Comparison of ENCODE assay signal across 8 mouse cellular contexts in the genomic region with DNA sequence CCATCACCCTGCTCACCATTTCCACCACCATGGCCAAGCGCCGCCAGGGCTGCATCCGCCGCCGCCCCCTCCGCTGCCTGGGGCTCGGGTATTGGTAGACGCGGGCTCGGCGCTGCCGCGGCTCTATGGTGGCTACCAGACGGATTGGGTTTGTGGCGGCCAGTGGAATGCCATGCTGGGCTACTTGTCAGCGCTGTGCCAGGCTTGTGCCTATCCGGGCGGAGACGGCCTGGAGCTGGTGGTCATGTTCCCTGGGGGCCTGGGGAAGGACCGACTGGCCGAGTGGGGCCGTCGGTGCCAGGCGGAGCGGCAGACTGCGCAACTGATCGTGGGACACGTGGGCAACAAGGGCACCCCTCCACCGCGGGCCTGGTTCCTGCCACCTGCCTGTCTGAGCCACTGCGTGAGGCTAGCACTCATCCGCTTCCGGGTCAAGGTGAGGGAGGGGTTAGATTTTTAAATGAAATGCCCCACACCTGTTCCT. TPM values are rescaled to one million over a fixed set of nuclear protein-coding genes. Genes with fewer than 3 reads are reported as not detected.
DNase-seq lines count a peak whose midpoint lies in the region; ATAC-seq and TF ChIP-seq lines count a peak whose summit lies in the region.

No protein-coding gene starts in this region.

- peak overlapping the region; percentile 76 for H3K9ac ChIP-seq in heart, embryonic 14.5 days (ENCODE audit: low read length)
- peak overlapping the region; percentile 66 for H3K9ac ChIP-seq in liver, embryonic 15.5 days
- peak overlapping the region; percentile 60 for H3K9ac ChIP-seq in neural tube, embryonic 12.5 days
- H3K9ac ChIP-seq in stomach, postnatal 0 days (ENCODE audit: low read length): peak overlapping the region; percentile 61

- ATAC-seq in erythroid progenitor cell, adult 5-6 weeks (replicated peaks; ENCODE audit: low FRiP score, poor library complexity, severe bottlenecking): peak; percentile 69
- ATAC-seq in heart, embryonic 14.5 days (ENCODE audit: insufficient number of reproducible peaks, insufficient read depth, low FRiP score, low read depth): no peak; the same call in none of the 2 replicates
- peak; percentile 38 for ATAC-seq in liver, embryonic 15.5 days (ENCODE audit: insufficient read depth)
- ATAC-seq in neural tube, embryonic 12.5 days (ENCODE audit: low FRiP score, low read depth): peak; percentile 62
- peak; percentile 79 for ATAC-seq in stomach, postnatal 0 days (ENCODE audit: low FRiP score, low TSS enrichment)

- H3K36me3 ChIP-seq in E14TG2a.4 (ENCODE audit: insufficient read depth, low read length): peaks cover 22% of the 10 kb centered on the region
- H3K36me3 ChIP-seq in heart, embryonic 14.5 days (ENCODE audit: control insufficient read depth, insufficient read depth, low read length): no peaks in the 10 kb centered on the region
- H3K36me3 ChIP-seq in liver, embryonic 15.5 days (replicated peaks): no peaks in the 10 kb centered on the region
- no peaks in the 10 kb centered on the region for H3K36me3 ChIP-seq in neural tube, embryonic 12.5 days
- H3K36me3 ChIP-seq in stomach, postnatal 0 days (ENCODE audit: control insufficient read depth, insufficient read depth, low read length): no peaks in the 10 kb centered on the region

- H3K4me1 ChIP-seq in E14TG2a.4 (replicated peaks; ENCODE audit: low read depth, low read length): peaks cover 17% of the 10 kb centered on the region; the same call in 1 of the 2 replicates
- no peaks in the 10 kb centered on the region for H3K4me1 ChIP-seq in heart, embryonic 14.5 days (ENCODE audit: control insufficient read depth in 2 of 2, insufficient read depth in 2 of 2, low read length in 2 of 2)
- peaks cover 10% of the 10 kb centered on the region for H3K4me1 ChIP-seq in liver, embryonic 15.5 days (replicated peaks)
- H3K4me1 ChIP-seq in neural tube, embryonic 12.5 days: peaks cover 7% of the 10 kb centered on the region
- no peaks in the 10 kb centered on the region for H3K4me1 ChIP-seq in stomach, postnatal 0 days (replicated peaks; ENCODE audit: control insufficient read depth, insufficient read depth)

- H3K27ac ChIP-seq in heart, embryonic 14.5 days (replicated peaks in 1 of 2; ENCODE audit: control insufficient read depth in 1 of 2, insufficient read depth in 1 of 2, low read depth in 2 of 2, low read length in 2 of 2): peak overlapping the region; percentile 42 to 78
- peak overlapping the region; percentile 76 for H3K27ac ChIP-seq in liver, embryonic 15.5 days (replicated peaks)
- H3K27ac ChIP-seq in neural tube, embryonic 12.5 days: no peak overlapping the region
- peak overlapping the region; percentile 67 for H3K27ac ChIP-seq in stomach, postnatal 0 days (replicated peaks)

- DNase-seq in brain, adult 2 months (ENCODE audit: low read depth, low spot score): peak; percentile 78
- DNase-seq in kidney, postnatal 14 days: peak; percentile 44
- DNase-seq in stomach, postnatal 0 days (ENCODE audit: low spot score): peak; percentile 63

- TF ChIP-seq EP300 in stomach, postnatal 0 days (optimal IDR thresholded peaks at IDR 0.05): no peak

- no peak for TF ChIP-seq CTCF in E14TG2a.4 (conservative IDR thresholded peaks at IDR 0.05; ENCODE audit: low read length)
- no peak for TF ChIP-seq CTCF in stomach, postnatal 0 days (IDR thresholded peaks at IDR 0.05; ENCODE audit: low read depth)

- 21% methylated on average over 31 of the region's 33 CpGs for WGBS in heart, embryonic 14.5 days
- 12% methylated on average over 24 of the region's 33 CpGs for WGBS in liver, embryonic 15.5 days (ENCODE audit: insufficient replicate concordance)
- WGBS in neural tube, embryonic 12.5 days: 15% methylated on average over 33 of the region's 33 CpGs
- 26% methylated on average over 23 of the region's 33 CpGs for WGBS in stomach, postnatal 0 days

- peak overlapping the region; percentile 73 for H3K4me2 ChIP-seq in heart, embryonic 14.5 days (ENCODE audit: low read length)
- peak overlapping the region; percentile 76 for H3K4me2 ChIP-seq in liver, embryonic 15.5 days
- H3K4me2 ChIP-seq in neural tube, embryonic 12.5 days (replicated peaks): peak overlapping the region; percentile 68
- H3K4me2 ChIP-seq in stomach, postnatal 0 days (replicated peaks; ENCODE audit: low read depth): peak overlapping the region; percentile 76

- H3K9me3 ChIP-seq in E14TG2a.4 (ENCODE audit: low read length): no peaks in the 10 kb centered on the region
- H3K9me3 ChIP-seq in heart, embryonic 14.5 days (ENCODE audit: control insufficient read depth, low read length): no peaks in the 10 kb centered on the region
- no peaks in the 10 kb centered on the region for H3K9me3 ChIP-seq in liver, embryonic 15.5 days (replicated peaks)
- no peaks in the 10 kb centered on the region for H3K9me3 ChIP-seq in neural tube, embryonic 12.5 days
- no peaks in the 10 kb centered on the region for H3K9me3 ChIP-seq in stomach, postnatal 0 days (ENCODE audit: control insufficient read depth, low read length)

- H3K27me3 ChIP-seq in E14TG2a.4 (ENCODE audit: insufficient read depth, low read length): no peaks in the 10 kb centered on the region
- no peaks in the 10 kb centered on the region for H3K27me3 ChIP-seq in heart, embryonic 14.5 days (ENCODE audit: control insufficient read depth, insufficient read depth, low read length)
- peaks cover 6% of the 10 kb centered on the region for H3K27me3 ChIP-seq in liver, embryonic 15.5 days
- no peaks in the 10 kb centered on the region; the same call in 1 of the 2 replicates for H3K27me3 ChIP-seq in neural tube, embryonic 12.5 days (replicated peaks)
- H3K27me3 ChIP-seq in stomach, postnatal 0 days (ENCODE audit: control insufficient read depth, insufficient read depth, low read length): no peaks in the 10 kb centered on the region

- H3K4me3 ChIP-seq in E14TG2a.4 (replicated peaks; ENCODE audit: low read length): peak overlapping the region; percentile 88
- peak overlapping the region; percentile 62 to 72 for H3K4me3 ChIP-seq in heart, embryonic 14.5 days (ENCODE audit: control insufficient read depth in 1 of 2, insufficient read depth in 1 of 2, low read depth in 1 of 2, low read length in 2 of 2)
- H3K4me3 ChIP-seq in liver, embryonic 15.5 days (replicated peaks): peak overlapping the region; percentile 71
- peak overlapping the region; percentile 65 for H3K4me3 ChIP-seq in neural tube, embryonic 12.5 days
- H3K4me3 ChIP-seq in stomach, postnatal 0 days (ENCODE audit: low read depth, low read length): peak overlapping the region; percentile 61

RNA-seq across cellular contexts. Expression of a gene that starts 0.6 kb away (rescaled TPM):
- total RNA-seq in erythroid progenitor cell, adult 5-6 weeks (2015; ENCODE audit: low replicate concordance): 0.84 and 2.5 TPM in 2 replicates
- total RNA-seq in erythroid progenitor cell, adult 5-6 weeks (2017; ENCODE audit: low replicate concordance): 0.77 and 1.3 TPM in 2 replicates
- 4.5 and 5.3 TPM in 2 replicates for polyA plus RNA-seq in heart, embryonic 14.5 days (2014; fragmentation: Nextera tagmentation; extraction: Ambion mirVana)
- polyA plus RNA-seq in liver, embryonic 15.5 days (2015; fragmentation: Nextera tagmentation; extraction: Ambion mirVana): 0.66 and 0.73 TPM in 2 replicates
- polyA plus RNA-seq in neural tube, embryonic 12.5 days (2016; fragmentation: Nextera tagmentation; extraction: Ambion mirVana): 3.4 and 3.7 TPM in 2 replicates
- 1.3 and 1.6 TPM in 2 replicates for polyA plus RNA-seq in stomach, postnatal 0 days (2015; fragmentation: Nextera tagmentation; extraction: Ambion mirVana)
